Mouse (Mus musculus) embryo, embryonic 10.5 days (tissue): ENCODE measurements around the gene Ucp1.
A peak's percentile ranks its signal among the peaks of the same experiment; 100 is the strongest.

Experiments
- DNase-seq: peaks from one replicate; pipeline ENCODE4 v3.0.0-alpha.2; 2015; ENCODE audit warnings: low spot score

Ucp1 gene

GRCm38 (mm10) chr8:83331899-83332697 is 41.9 kb downstream of the Ucp1 start, which contains the start of gene Elmod2:
Elmod2 (minus strand) TSS chr8:83332486.
- peak; percentile 99 for DNase-seq

GRCm38 (mm10) chr8:83332864-83333263 is 42.7 kb downstream of the Ucp1 start:
- DNase-seq: no peak

- no peak for DNase-seq
These were observed 51.9 kb downstream of the Ucp1 start for GRCm38 (mm10) chr8:83342076-83342475.

GRCm38 (mm10) chr8:83342693-83343092 is 52.5 kb downstream of the Ucp1 start:
- peak; percentile 71 for DNase-seq
